Mouse (Mus musculus): ENCODE results near the gene Ccdc162.

Ccdc162 gene

DNA sequence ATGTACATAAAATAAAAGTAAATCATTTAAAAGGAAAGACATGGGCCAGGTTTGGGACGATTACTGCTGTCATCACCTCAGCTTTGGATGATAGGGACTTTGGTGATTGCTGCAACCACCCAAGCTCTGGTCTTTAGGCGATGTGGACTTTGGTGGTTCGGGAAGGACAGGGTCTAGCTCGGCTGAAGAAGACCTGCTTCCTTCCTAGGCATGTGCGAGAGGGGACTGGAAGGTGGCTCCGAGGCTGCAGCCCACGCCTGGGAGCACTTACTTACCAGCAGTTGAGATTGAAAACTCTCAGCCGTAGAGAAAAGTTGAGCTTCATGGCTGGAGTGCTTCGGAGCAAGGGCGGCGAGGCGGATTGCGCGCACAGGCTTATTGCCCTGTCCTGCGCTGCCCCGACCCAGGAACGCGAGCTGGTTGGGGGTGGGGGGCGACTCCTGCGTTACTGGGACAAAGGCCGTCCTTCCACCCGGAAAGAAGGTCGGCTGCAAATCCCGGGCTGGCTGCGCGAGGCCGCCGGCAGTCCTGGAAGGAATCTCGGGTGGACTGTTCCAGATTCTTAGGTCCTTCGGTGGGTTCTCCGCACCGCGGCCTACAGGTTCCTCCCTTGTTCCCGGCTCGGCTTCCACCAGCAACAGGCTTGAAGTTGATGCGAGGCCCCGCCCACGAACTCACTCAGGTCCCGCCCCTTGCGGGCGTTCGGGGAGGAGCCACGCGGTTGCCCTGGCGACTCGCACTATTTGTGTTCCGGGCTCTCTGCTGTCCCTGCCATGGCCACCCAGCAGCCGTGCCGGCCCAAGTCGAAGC lies 226.5 kb downstream of the Ccdc162 start, which contains the start of the genes Smpd2 and Ppil6:
Gene Smpd2 (minus strand): TSS at position 662 of the 810 bp plus-strand sequence.
Gene Ppil6 (plus strand): TSS at position 732 of the 810 bp plus-strand sequence.
- intact Hi-C loops (cut with DNase I): no loop called here

DNA sequence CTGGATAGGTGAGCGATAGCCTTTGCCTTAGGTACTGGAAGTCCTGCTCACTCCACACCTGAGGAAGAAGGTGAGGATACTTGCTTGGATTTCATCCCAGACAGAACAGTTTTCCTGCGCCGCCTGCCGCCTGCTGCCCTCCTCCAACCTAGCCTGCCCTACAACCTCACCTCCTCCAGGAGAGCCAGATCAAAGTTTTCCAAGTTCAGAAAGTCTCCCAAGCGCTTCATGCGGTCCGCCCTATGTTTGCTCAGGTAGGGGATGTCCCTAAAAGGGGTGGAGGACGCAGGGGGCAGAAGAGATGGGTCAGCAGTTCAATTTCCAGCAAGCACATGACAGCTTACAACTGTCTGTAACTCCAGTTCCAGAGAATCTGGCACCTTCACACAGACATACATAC lies 227.1 kb downstream of the Ccdc162 start:
- intact Hi-C loops (cut with DNase I): no loop called here

GRCm38 (mm10) chr10:41488877-41489276 lies 227.6 kb downstream of the Ccdc162 start:
- intact Hi-C loops (cut with DNase I): no loop called here

Small RNA genes lying within 50 kb of the gene (microRNA-seq; reads per million reads assigned to microRNA genes)
- gene Mir3473b: 0 reads per million in 2 experiments
